Mouse (Mus musculus) embryonic facial prominence, embryonic 12.5 days (tissue): ENCODE results near the gene Caly. TPM values are rescaled to one million over a fixed set of nuclear protein-coding genes. Genes with fewer than 3 reads are reported as not detected.
A peak's percentile ranks its signal among the peaks of the same experiment; 100 is the strongest.

Experiments
- ATAC-seq: fragments of 200-750 bp; cut with Nextera tagmentation; 2 replicates; pipeline ENCODE4 v1.8.0; 2017; ENCODE audit not compliant: insufficient number of reproducible peaks, insufficient read depth, low FRiP score, low TSS enrichment
- H3K27ac ChIP-seq: fragments of 300-500 bp; sonication (generic); 2 replicates; pipeline ENCODE4 v1.5.1; 2016; ENCODE audit warnings: mild to moderate bottlenecking
- H3K27me3 ChIP-seq: fragments of 300-500 bp; sonication (generic); 2 replicates; pipeline ENCODE4 v1.6.1; 2016; ENCODE audit warnings: mild to moderate bottlenecking, moderate library complexity
- H3K36me3 ChIP-seq: fragments of 300-500 bp; sonication (generic); 2 replicates; pipeline ENCODE4 v1.6.1; 2016; ENCODE audit warnings: mild to moderate bottlenecking
- H3K4me1 ChIP-seq: fragments of 300-500 bp; sonication (generic); 2 replicates; pipeline ENCODE4 v1.6.1; 2016
- H3K4me2 ChIP-seq: fragments of 300-500 bp; sonication (generic); replicated peaks from 2 replicates; pipeline ENCODE4 v1.6.1; 2016; ENCODE audit warnings: mild to moderate bottlenecking, moderate library complexity
- H3K4me3 ChIP-seq: fragments of 300-500 bp; sonication (generic); 2 replicates; pipeline ENCODE4 v1.5.1; 2016; ENCODE audit warnings: mild to moderate bottlenecking
- H3K9ac ChIP-seq: fragments of 300-500 bp; sonication (generic); 2 replicates; pipeline ENCODE4 v1.6.1; 2016; ENCODE audit warnings: mild to moderate bottlenecking, moderate library complexity
- H3K9me3 ChIP-seq: fragments of 300-500 bp; sonication (generic); 2 replicates; pipeline ENCODE4 v1.6.1; 2016; ENCODE audit warnings: mild to moderate bottlenecking, moderate library complexity
- WGBS: fragments of 180-500 bp; shearing (Covaris S2); methylation state at CpG from one replicate; pipeline ENCODE4 v1.1.7; 2016; 5-methylcytosine and 5-hydroxymethylcytosine counted together
- polyA plus RNA-seq: library from polyadenylated mRNA; unstranded; fragments of >200 nt; fragmentation: Nextera tagmentation; extraction: Ambion mirVana; gene quantifications from 2 replicates; pipeline ENCODE4 v1.2.1, GENCODE M21; 2016

The Caly gene
- polyA plus RNA-seq, 1 experiment from 2014 or later = 2.7 TPM

GRCm38 (mm10) chr7:140081408-140082241 lies 723 bp downstream of the Caly start:
- ATAC-seq = no peak
- H3K4me3 ChIP-seq = peak overlapping the region; percentile 12
- 21% methylated on average over 20 of the region's 20 CpGs for WGBS
- peaks cover 17% of the 10 kb centered on the region for H3K4me1 ChIP-seq
- H3K27me3 ChIP-seq = peaks cover 41% of the 10 kb centered on the region
- H3K36me3 ChIP-seq = no peaks in the 10 kb centered on the region
- H3K9ac ChIP-seq = no peak overlapping the region
- H3K9me3 ChIP-seq = no peaks in the 10 kb centered on the region
- H3K27ac ChIP-seq = no peak overlapping the region
- peak overlapping the region; percentile 45 for H3K4me2 ChIP-seq

DNA sequence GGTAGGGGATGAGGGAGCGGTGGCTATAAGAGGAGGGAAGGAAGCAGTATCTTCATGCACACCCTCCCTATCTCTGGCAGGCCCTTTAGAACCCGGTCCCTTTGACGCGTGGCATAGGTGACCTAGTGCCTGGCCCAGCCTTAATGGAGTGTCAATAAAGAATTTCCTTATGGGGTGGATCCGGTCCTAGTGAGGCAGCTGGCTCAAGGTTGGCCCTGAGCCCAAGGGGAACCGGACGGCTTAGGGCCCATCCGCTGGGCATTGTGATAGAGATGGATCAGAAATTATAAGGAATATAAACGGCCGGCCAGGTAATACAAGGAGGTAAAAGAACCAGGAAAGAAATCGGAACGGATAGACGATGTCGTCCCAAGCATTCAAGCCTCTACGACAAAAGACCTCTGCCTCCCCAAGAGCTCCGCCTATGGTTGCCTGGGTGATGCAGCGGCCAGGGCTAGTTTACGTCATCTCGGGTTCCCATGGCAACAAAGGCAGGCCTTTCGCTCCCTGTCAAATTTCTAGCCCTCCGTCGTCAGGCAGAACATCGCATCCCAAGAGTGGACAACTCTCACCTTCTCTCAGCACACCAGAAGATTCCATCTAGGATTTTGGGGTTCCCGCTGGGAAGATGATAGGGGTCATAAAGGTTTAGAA lies 1.7 kb downstream of the Caly start:
- Histone ChIP-seq H3K27me3 (peaks cover 41% of the 10 kb centered on the region), H3K4me3 (peak overlapping the region; percentile 22), H3K4me1 (peaks cover 17% of the 10 kb centered on the region), H3K9ac (no peak overlapping the region), H3K9me3 (no peaks in the 10 kb centered on the region), H3K36me3 (no peaks in the 10 kb centered on the region), H3K27ac (no peak overlapping the region), H3K4me2 (peak overlapping the region; percentile 45)
- peak; percentile 72 for ATAC-seq
- 4% methylated on average over 24 of the region's 24 CpGs for WGBS

DNA sequence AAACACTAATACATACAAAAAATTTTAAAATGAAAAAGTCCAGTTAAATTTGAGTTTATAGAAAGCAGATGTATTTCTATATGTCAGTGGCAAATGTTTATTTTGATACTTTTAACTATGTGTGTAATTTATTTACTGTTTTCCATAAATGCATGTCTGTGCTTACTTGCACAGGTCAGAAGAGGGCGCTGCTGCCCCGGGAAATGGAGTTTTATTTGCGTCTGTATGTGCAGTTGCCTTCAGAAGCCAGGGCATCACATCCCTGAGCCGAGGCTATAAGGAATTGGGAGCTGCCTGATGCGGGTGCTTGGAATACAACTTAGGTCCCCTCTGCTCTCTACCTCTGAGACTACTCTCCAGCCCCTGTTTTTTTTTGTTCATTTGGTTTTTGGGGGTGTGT lies 3.6 kb downstream of the Caly start:
- Histone ChIP-seq H3K27ac (no peak overlapping the region), H3K4me3 (no peak overlapping the region), H3K9me3 (no peaks in the 10 kb centered on the region), H3K9ac (no peak overlapping the region), H3K4me2 (no peak overlapping the region), H3K27me3 (peaks cover 41% of the 10 kb centered on the region), H3K4me1 (peaks cover 17% of the 10 kb centered on the region), H3K36me3 (no peaks in the 10 kb centered on the region)
- 5% methylated on average over 5 of the region's 5 CpGs for WGBS
- ATAC-seq = no peak

DNA sequence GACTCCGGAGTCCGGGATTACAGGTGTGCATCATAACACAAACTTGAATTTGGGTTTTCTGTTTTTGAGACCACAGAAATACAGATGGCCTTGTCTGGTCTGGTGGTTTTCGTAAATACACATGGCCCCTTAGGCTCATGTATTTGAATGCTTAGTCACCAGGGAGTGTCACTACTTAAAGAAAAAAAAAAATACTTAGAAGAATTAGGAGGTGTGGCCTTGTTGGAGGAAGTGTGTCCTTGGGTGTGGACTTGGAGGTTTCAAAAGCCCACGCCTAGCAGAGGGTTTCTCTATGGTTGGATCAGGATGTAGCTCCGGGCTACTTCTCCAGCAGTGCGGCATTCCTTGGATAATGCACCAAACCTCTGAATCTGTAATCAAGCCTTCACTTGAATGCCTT lies 4.7 kb downstream of the Caly start:
- 70% methylated on average over 6 of the region's 6 CpGs for WGBS
- no peak overlapping the region for H3K27ac ChIP-seq
- H3K4me2 ChIP-seq = no peak overlapping the region
- H3K4me1 ChIP-seq = peaks cover 17% of the 10 kb centered on the region
- no peak for ATAC-seq
- no peaks in the 10 kb centered on the region for H3K36me3 ChIP-seq
- no peaks in the 10 kb centered on the region for H3K9me3 ChIP-seq
- H3K9ac ChIP-seq = no peak overlapping the region
- H3K4me3 ChIP-seq = no peak overlapping the region
- H3K27me3 ChIP-seq = peaks cover 36% of the 10 kb centered on the region

DNA sequence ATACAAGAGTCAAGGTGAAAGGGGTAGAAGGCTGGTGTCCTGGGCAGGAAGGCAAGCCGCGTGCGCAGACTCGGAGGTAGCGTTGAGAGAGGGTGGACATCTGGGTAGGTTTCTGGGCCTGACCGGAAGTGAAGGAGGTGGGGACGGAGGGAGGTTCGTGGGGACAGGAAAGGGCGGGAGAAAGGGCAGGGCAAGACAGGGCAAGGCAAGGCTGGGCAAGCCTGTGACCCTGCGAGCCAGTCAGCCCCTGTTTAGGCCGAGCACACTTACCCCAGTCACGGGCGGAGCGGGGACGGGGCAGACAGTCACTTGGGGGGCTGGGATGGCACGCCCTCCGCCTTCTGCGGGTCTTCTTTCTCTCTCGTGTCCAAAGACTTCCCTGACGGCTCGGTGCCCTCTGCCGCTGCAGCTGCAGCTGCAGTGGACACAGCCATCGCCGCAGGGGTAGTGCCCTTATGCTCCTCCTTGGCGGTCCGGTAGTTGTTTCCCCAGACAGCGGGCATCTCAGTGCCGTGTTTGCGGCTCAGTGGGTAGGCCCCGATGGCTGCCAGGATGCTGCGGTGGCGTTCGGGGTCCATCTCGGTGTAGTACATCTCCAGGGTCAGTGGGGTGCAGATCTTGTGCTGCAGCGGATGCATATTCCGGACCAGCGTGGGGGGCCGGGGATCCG lies 12.2 kb downstream of the Caly start:
- Histone ChIP-seq H3K27me3 (peaks cover 19% of the 10 kb centered on the region), H3K36me3 (no peaks in the 10 kb centered on the region), H3K9me3 (no peaks in the 10 kb centered on the region), H3K4me2 (peak overlapping the region; percentile 48), H3K27ac (no peak overlapping the region), H3K9ac (peak overlapping the region; percentile 17), H3K4me3 (peak overlapping the region; percentile 22), H3K4me1 (no peaks in the 10 kb centered on the region)
- ATAC-seq = no peak
- WGBS = 32% methylated on average over 39 of the region's 39 CpGs

DNA sequence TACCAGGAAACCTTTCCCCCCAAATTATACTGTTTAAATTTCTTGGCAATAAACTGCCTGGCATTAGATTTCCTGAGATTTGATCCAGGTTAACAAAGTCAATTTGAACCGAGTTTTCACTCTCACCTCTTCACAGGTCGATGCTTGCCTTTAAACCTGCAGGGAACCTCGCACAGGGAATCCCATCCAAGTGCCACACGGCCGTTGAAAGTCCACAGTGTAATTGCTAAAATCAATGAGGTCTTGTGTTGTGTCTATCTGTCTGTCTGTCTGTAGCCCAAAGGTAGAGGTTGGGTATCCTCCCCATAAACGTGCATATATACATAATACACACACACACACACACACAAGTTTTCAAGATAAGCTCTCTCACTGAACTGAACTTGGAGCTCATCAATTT lies 15.0 kb downstream of the Caly start:
- no peaks in the 10 kb centered on the region for H3K9me3 ChIP-seq
- H3K27me3 ChIP-seq = peaks cover 36% of the 10 kb centered on the region
- WGBS = 57% methylated on average over 6 of the region's 6 CpGs
- no peak overlapping the region for H3K4me3 ChIP-seq
- ATAC-seq = no peak
- no peaks in the 10 kb centered on the region for H3K4me1 ChIP-seq
- no peak overlapping the region for H3K27ac ChIP-seq
- no peak overlapping the region for H3K9ac ChIP-seq
- no peaks in the 10 kb centered on the region for H3K36me3 ChIP-seq
- no peak overlapping the region for H3K4me2 ChIP-seq

GRCm38 (mm10) chr7:140063092-140063491 lies 19.3 kb downstream of the Caly start:
- Histone ChIP-seq H3K4me3 (no peak overlapping the region), H3K4me1 (no peaks in the 10 kb centered on the region), H3K27ac (no peak overlapping the region), H3K36me3 (no peaks in the 10 kb centered on the region), H3K4me2 (no peak overlapping the region), H3K9ac (no peak overlapping the region), H3K9me3 (no peaks in the 10 kb centered on the region), H3K27me3 (peaks cover 64% of the 10 kb centered on the region)
- WGBS = 19% methylated on average over 7 of the region's 7 CpGs
- ATAC-seq = no peak

DNA sequence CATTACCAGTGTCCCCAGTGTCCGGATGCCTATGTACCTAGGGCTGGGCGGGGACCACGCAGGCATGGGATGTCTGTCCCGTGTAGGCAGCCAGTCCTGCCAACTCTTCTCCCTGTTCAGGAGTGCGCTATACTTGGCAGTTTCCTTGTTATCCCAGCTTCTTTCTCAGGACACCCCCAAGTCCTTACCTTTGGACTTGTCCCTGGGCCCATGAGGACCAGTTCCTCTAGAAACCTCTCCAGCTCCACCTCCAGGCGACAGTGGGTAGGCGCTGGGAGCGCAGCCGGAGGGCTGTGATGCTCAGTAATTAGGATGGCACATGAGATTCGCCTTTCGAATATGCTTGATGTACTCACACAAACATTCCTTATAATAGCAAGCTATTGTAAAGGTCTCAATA lies 20.0 kb downstream of the Caly start:
- peaks cover 71% of the 10 kb centered on the region for H3K27me3 ChIP-seq
- no peak overlapping the region for H3K27ac ChIP-seq

DNA sequence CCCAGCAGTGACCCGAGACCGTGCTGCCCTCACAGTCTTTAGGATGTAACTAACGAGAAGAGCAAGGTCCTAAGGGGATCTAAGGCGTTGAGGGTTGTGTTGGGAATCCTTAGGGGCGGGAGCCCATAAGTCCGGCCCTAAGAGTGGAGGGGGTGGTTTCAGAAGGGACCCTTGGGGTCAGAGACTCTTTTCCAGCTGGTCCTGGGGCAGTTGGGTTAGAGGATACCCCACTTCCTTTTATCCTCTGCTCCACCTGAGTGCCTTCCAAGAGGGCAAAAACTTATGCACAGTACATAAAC lies 20.6 kb downstream of the Caly start:
- Histone ChIP-seq H3K4me1 (no peaks in the 10 kb centered on the region), H3K27me3 (peaks cover 77% of the 10 kb centered on the region), H3K4me2 (peak overlapping the region; percentile 83), H3K9me3 (no peaks in the 10 kb centered on the region), H3K4me3 (peak overlapping the region; percentile 39; the same call in 1 of the 2 replicates), H3K36me3 (no peaks in the 10 kb centered on the region), H3K9ac (peak overlapping the region; percentile 47; the same call in 1 of the 2 replicates), H3K27ac (no peak overlapping the region)
- no peak; the same call in 1 of the 2 replicates for ATAC-seq
- WGBS = 5% methylated on average over 6 of the region's 6 CpGs

More for the DNA sequence above, 20.0 kb downstream of the Caly start:
- H3K36me3 ChIP-seq = no peaks in the 10 kb centered on the region
- H3K4me2 ChIP-seq = no peak overlapping the region
- H3K9me3 ChIP-seq = no peaks in the 10 kb centered on the region
- no peaks in the 10 kb centered on the region for H3K4me1 ChIP-seq
- WGBS = 13% methylated on average over 11 of the region's 11 CpGs
- ATAC-seq = no peak
- H3K4me3 ChIP-seq = no peak overlapping the region
- no peak overlapping the region for H3K9ac ChIP-seq

DNA sequence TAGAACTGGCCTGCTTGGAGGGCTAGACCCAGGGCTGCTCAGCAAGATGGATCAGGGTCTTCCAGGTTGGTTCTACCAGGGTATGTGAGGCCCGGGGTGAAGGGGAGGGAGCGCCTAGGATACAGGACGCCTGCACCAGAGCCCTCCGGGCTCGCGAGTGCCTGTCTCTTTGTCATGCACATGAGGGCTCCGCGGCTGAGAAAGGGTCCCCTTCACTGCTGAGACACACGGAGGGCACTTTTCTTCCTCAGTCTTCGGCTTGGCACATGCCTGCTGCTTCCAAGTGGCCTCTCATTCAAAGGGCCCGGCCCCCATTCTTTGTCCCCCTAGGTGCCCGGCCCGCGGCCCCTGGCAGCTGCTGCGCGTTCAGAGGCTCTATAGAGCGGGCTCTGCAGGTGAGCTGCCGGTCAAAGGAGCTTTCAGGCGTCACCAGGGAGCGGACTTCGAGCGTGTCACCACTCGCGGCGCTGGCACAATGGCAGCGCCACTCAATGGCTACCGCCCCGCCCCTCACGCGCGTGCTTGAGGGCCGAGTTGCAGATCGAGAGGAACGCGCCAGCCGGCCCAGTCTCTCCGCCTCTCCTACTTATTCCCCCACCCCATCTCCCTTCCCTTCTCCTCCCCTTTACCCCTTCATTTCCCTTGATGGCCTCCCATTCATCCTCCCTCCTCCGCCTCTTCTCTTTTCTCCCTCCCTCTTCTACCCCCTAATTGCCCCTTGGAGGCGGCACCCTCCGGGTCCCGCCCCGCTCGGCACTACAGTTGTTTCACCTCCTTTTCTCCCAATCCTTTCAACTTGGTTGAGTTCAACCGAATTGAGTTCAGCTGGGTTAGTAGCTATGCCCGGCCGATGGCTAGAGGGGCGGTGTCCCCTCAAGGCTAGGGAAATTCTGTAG lies 21.2 kb downstream of the Caly start:
- H3K4me1 ChIP-seq = no peaks in the 10 kb centered on the region
- ATAC-seq = peak; percentile 48; the same call in 1 of the 2 replicates
- no peaks in the 10 kb centered on the region for H3K9me3 ChIP-seq
- H3K9ac ChIP-seq = peak overlapping the region; percentile 47; the same call in 1 of the 2 replicates
- H3K27ac ChIP-seq = no peak overlapping the region
- peak overlapping the region; percentile 83 for H3K4me2 ChIP-seq
- H3K27me3 ChIP-seq = peaks cover 83% of the 10 kb centered on the region
- peak overlapping the region; percentile 39 for H3K4me3 ChIP-seq
- no peaks in the 10 kb centered on the region for H3K36me3 ChIP-seq
- WGBS = under 1% methylated on average over 47 of the region's 47 CpGs

DNA sequence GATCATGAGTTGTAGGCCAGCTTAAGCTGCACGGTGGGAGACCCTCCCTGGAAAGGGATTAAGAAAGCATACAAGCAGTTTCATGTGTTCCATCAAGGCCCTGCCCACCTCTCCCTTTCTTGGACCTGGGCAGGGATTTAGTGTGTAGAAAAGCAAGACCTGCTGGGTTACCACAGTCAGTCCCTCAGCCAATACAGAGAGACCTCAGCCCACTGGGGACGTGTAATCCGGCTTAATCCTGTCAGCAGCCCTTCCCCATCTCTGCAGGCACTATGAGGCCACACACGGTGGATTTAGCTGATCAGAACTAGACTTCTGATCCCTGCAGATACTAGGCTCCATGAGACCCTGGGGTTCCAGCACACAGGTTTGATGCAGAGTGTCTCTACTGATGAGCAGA lies 22.7 kb downstream of the Caly start:
- no peak overlapping the region for H3K4me3 ChIP-seq
- no peak for ATAC-seq
- no peaks in the 10 kb centered on the region for H3K4me1 ChIP-seq
- no peaks in the 10 kb centered on the region for H3K36me3 ChIP-seq
- no peak overlapping the region for H3K4me2 ChIP-seq
- no peaks in the 10 kb centered on the region for H3K9me3 ChIP-seq
- H3K9ac ChIP-seq = no peak overlapping the region
- no peak overlapping the region for H3K27ac ChIP-seq
- WGBS = 20% methylated on average over 4 of the region's 4 CpGs
- peaks cover 82% of the 10 kb centered on the region for H3K27me3 ChIP-seq
